Mouse (Mus musculus): ENCODE measurements around the gene Zfp109. TPM values are rescaled to one million over a fixed set of nuclear protein-coding genes. Genes with fewer than 3 reads are reported as not detected.

The Zfp109 gene
- total RNA-seq, 2 experiments from 2014 or later, result 1.9 to 2.5 TPM

DNA sequence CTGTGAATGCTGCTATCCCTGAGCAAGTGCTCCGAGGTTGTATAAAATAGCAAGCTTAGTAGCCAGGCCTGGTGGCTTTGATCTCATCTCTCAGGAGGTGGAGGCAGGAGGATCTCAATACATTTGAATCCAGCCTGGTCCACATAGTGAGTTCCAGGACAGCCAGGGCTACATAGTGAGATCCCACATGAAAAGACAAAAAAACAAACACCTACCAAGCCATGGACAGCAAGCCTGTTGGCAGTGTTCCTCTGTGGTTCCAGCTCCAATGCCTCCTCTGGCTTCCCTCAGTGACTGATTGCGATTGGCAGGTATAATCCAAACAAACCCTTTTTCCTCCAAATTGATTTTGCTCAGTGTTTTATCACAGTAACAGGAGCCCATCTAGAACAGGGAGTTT, 27.1 kb downstream of the Zfp109 start:
- DNase-seq, result no peak
- intact Hi-C loops (cut with DNase I), result no loop called here

DNA sequence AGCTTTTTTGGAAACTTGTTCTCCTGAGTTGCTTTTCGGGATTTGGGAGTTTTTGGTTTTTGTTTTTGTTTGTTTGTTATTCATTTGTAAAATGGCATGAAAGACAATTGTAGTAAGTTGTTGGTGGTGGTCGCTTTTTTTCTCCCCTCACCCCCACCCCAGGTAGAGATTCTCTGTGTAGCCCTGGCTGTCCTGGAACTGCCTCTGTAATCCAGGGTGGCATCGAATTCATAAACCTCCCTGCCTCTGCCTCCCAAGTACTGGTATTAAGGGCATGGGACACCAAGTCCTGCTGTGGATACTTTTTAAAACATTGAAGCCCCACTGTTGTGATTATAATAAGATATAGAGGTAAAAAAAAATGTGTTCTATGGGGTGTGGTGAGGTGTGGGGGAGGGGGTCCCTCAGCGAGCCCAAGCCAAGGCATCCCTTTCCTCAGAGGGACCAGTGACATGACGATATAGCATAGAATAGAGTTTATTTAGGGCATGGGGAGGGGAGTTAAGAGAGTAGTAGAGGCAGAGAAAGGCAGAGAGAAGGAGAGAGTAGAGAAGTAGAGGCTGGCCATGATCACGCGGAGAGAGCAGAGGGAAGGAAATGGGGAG, 29.0 kb downstream of the Zfp109 start:
- no peak for DNase-seq
- intact Hi-C loops (cut with DNase I), result loop anchor here (5.0 to 10.0 kb wide), 2 partner anchors 49 to 106 kb away; partner anchors contain the start of gene Zfp94

DNA sequence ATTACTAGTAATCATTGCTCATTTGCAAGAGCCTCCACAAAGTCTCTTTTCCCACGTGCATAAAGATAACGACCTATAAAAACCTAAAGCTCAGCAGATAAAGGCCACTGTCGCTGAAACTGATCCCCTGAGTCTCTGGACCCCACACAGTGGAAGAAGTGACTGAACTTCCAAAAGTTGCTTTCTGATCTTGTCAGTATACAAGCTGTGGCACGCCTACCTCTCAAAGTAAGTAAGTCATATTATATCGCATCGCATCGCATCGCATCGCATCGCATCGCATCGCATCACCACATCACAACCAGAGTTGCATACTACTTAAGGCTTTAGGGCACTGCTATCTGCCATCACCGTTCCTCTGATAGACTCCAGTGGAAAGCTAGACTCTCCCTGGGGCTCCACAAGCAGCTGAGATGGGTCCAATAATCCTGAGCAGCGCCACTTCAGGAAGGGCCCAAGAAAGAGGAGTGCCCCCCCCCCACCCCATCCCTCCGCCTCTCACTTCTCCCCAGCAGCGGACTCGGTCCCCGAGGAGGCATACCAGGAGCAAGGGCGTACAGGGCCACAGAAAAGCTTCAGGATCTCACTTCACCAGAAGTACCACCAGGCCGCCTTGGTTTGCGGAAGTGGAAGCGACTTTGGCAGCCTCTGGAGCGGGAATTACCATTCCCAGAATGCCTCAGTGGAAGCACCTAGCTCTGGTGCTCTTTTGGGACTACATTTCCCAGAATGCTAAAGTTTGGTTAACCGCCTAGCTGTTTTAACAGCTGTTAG, 29.7 kb downstream of the Zfp109 start:
- intact Hi-C loops (cut with DNase I), result loop anchor here (5.0 to 10.0 kb wide), 2 partner anchors 50 to 107 kb away; partner anchors contain the start of gene Zfp94
- peak; percentile 37 to 46 for DNase-seq

DNA sequence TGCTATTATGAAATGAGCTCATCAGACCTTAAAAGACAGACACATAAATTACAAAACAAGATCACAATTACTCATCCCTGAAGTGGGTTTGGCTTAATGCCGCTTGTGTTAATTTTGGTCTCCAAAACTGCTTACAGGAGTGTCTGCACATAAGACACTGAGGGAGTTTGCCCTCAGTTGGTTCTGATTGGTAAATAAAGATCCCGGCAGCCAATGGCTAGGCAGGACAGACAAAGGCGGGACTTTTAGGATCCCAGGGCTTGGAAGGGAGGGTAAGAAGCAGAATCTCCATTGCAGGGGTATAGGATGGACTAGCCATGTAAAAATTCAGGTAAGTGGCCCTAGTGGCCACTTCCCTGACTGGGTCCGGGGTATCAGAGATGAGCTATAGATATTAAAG, 40.4 kb downstream of the Zfp109 start:
- intact Hi-C loops (cut with DNase I), result no loop called here
- DNase-seq, result no peak

DNA sequence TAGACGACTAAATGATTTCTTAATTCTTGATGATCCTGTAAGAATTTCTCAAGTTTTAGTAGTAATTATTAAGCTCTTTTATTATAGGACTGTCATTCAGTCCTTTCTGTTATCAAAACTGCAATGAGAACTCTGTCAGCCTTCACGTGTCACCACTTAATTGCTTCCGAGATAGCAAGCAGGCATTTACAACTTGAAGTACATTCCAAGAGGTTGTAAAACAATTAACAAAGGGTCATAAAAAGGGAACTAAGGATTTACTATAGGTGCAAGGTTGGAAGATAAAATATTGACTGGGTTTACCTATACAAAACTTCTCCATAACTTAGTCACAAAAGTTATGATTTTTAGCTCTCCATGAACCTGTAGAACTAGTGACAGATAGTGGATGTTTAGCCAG, 44.2 kb downstream of the Zfp109 start:
- intact Hi-C loops (cut with DNase I), result no loop called here
- no peak for DNase-seq

DNA sequence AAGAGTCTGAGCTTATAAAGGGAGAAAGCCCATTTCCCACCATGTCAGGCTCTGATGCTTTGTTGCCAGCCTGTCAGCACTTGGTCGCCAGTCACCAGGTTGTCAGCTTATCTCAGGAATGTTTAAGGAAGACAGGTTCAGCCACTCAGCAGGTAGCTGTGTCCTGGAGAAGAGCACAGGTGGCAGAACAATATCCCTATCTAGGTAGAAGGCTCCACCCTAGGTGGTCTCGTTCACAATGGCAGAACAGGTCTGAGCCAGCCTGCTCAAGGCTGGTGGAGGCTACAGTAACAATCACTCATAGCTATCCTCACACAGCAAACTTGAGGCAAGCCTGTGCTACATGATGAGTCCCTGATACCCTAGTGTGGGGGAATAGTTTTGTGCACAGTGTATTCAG, 46.0 kb downstream of the Zfp109 start:
- intact Hi-C loops (cut with DNase I), result no loop called here
- no peak for DNase-seq

DNA sequence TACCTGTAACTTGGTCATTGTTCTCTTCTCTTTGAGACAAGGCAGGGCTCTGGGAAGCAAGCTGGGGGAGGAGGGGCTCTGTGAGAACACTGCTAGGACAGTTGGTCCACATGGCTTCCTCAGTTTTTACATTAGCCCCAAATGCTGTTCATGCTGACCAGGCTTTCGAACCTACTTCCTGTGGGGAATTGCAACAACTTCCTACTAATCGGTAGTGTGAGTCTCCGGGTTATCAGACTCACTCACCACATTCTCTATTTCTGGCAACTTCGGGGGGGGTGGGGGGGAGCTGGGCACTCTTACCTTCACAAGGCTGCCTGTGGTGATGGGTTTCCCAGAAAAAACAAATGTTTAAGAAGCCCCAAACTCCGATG, 47.8 kb downstream of the Zfp109 start:
- intact Hi-C loops (cut with DNase I), result no loop called here
- no peak for DNase-seq

DNA sequence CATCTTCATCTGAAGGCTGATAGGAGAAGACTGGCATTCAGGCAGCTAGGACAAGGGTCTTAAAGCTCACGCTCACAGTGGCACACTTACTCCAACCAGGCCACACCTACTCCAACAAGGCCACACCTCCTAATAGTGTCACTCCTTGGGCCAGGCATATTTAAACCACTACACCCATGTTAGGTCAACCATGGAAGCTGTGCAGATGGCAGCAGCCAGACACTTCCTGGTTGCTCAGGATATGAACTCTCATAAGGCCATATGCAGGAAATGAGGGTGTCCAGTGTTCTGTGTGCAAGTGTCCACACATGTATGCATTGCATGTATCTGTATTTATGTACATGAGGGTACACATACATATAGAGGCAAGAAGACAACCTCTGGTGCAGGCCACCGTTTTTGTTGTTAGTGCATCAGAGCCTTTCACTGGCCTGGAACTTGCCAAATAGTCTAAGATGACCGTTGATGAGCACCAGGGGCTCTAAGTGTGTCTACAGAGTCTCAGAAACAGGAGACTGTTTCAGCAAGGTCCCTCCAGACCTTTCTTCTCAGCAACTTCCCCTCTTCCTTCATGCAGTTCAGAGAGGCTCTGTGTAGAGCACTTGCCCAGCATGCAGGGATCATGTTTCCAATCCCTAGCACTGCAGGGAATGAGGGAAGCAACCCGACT, 48.3 kb downstream of the Zfp109 start:
- intact Hi-C loops (cut with DNase I), result no loop called here
- no peak for DNase-seq

DNA sequence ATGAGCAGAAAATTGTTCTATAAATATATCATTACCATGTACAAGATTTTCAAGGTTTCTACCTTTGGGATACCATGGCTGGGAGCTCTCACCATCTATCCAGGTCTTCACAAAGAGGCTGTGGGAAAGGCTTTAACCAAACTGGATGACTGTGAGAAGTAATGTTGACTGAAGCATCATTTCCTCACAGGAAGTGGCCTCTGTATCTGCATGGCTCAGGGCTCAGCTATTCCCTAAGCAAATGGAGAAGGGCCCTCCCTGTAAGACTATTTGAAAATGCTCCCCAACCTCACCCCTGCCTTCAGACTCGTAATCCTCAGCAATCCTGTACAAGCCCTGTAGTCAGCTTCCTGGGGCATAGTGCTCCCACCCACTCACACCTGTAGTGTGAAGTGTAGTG, 49.7 kb downstream of the Zfp109 start:
- DNase-seq, result no peak

More for the DNA sequence above, 49.7 kb downstream of the Zfp109 start:
- intact Hi-C loops (cut with DNase I), result no loop called here

Other genes starting within 250 kb of the Zfp109 start
- gene V1rd19, start 235.9 kb downstream of the Zfp109 start, total RNA-seq (2021), result not detected
- gene Vmn1r183, start 184.3 kb downstream of the Zfp109 start, total RNA-seq (2021), result not detected
- 10 to 100 TPM; 10.0 to 10.4 TPM for gene Zfp180, start 155.6 kb downstream of the Zfp109 start, total RNA-seq (2021)
- 1 to 10 TPM; 4.8 to 4.9 TPM for gene Zfp112, start 125.2 kb downstream of the Zfp109 start, total RNA-seq (2021)
- gene Zfp235, start 103.4 kb downstream of the Zfp109 start, total RNA-seq (2021), result 1 to 10 TPM; 3.5 to 5.0 TPM
- under 1 TPM; 0.33 to 0.35 TPM for gene Zfp114, start 62.5 kb downstream of the Zfp109 start, total RNA-seq (2021)
- 1 to 10 TPM; 2.1 to 2.7 TPM for gene Zfp111, start 26.1 kb downstream of the Zfp109 start, total RNA-seq (2021)
- 1 to 10 TPM; 1.2 to 1.9 TPM for gene Zfp108, start 17.2 kb upstream of the Zfp109 start, total RNA-seq (2021)
- 1 to 10 TPM; 3.6 to 3.8 TPM for gene Zfp93, start 32.9 kb upstream of the Zfp109 start, total RNA-seq (2021)
- gene Zfp61, start 63.7 kb upstream of the Zfp109 start, total RNA-seq (2021), result 1 to 10 TPM; 2.5 to 2.7 TPM
- gene Zfp94, start 79.1 kb upstream of the Zfp109 start, total RNA-seq (2021), result 1 to 10 TPM; 1.5 to 1.9 TPM
- not detected for gene Tescl, start 96.4 kb upstream of the Zfp109 start, total RNA-seq (2021)
- not detected for gene Lypd5, start 111.6 kb upstream of the Zfp109 start, total RNA-seq (2021)
- gene Kcnn4, start 132.7 kb upstream of the Zfp109 start, total RNA-seq (2021), result 1 to 10 TPM in 1 of 2 experiments, under 1 TPM in 1; 0.42 to 1.2 TPM
- gene Smg9, start 162.1 kb upstream of the Zfp109 start, total RNA-seq (2021), result 10 to 100 TPM in 1 of 2 experiments, 1 to 10 TPM in 1; 9.8 to 11.5 TPM
- not detected for gene Irgc1, start 214.7 kb upstream of the Zfp109 start, total RNA-seq (2021)
- gene Plaur, start 224.9 kb upstream of the Zfp109 start, total RNA-seq (2021), result under 1 TPM; 0.61 to 0.64 TPM
- gene Cadm4, start 244.5 kb upstream of the Zfp109 start, total RNA-seq (2021), result 1 to 10 TPM; 2.7 to 4.6 TPM

Data from gastrocnemius, postnatal 36 days (tissue).